Mouse (Mus musculus) neural tube, embryonic 12.5 days (tissue): ENCODE measurements around the gene Ptprm. TPM values are rescaled to one million over a fixed set of nuclear protein-coding genes. Genes with fewer than 3 reads are reported as not detected.

Experiments
- ATAC-seq: fragments of 200-750 bp; cut with Nextera tagmentation; 2 replicates; pipeline ENCODE4 v1.8.0; 2017; ENCODE audit warnings: low read depth, mild to moderate bottlenecking, moderate TSS enrichment, moderate library complexity; ENCODE audit not compliant: low FRiP score
- H3K27ac ChIP-seq: fragments of 300-500 bp; sonication (generic); 2 replicates; pipeline ENCODE4 v1.5.1; 2016
- H3K27me3 ChIP-seq: fragments of 300-500 bp; sonication (generic); replicated peaks from 2 replicates; pipeline ENCODE4 v1.6.1; 2016; ENCODE audit warnings: mild to moderate bottlenecking
- H3K36me3 ChIP-seq: fragments of 300-500 bp; sonication (generic); 2 replicates; pipeline ENCODE4 v1.6.1; 2016; ENCODE audit warnings: mild to moderate bottlenecking
- H3K4me1 ChIP-seq: fragments of 300-500 bp; sonication (generic); 2 replicates; pipeline ENCODE4 v1.6.1; 2016
- H3K4me2 ChIP-seq: fragments of 300-500 bp; sonication (generic); replicated peaks from 2 replicates; pipeline ENCODE4 v1.6.1; 2016; ENCODE audit warnings: mild to moderate bottlenecking
- H3K4me3 ChIP-seq: fragments of 300-500 bp; sonication (generic); 2 replicates; pipeline ENCODE4 v1.5.1; 2016
- H3K9ac ChIP-seq: fragments of 300-500 bp; sonication (generic); 2 replicates; pipeline ENCODE4 v1.6.1; 2016; ENCODE audit warnings: mild to moderate bottlenecking
- H3K9me3 ChIP-seq: fragments of 300-500 bp; sonication (generic); 2 replicates; pipeline ENCODE4 v1.6.1; 2016; ENCODE audit warnings: mild to moderate bottlenecking
- WGBS: fragments of 180-500 bp; shearing (Covaris S2); methylation state at CpG from one replicate; pipeline ENCODE4 v1.1.7; 2016; 5-methylcytosine and 5-hydroxymethylcytosine counted together
- polyA plus RNA-seq: library from polyadenylated mRNA; unstranded; fragments of >200 nt; fragmentation: Nextera tagmentation; extraction: Ambion mirVana; gene quantifications from 2 replicates; pipeline ENCODE4 v1.2.1, GENCODE M21; 2016

Ptprm gene
- polyA plus RNA-seq, 1 experiment from 2014 or later = 15.6 TPM

DNA sequence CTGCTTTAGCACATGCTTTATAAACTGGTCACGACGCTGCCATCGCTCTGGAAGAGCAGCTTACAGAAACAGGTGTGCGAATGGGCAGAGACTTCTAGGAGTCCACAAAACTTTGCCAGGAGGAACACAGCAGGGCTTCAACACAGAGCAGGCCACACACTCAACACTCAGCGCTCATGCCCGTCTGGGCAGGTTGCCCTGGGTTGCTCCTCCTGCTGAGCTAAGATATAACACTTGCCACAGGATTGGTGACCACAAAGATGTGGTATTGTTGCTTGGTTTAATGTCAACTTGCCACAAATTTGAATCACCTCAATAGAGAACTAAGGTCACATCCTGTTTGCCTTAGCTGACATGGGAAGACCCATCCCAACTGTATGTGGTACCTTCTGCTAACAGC lies 88.0 kb downstream of the Ptprm start:
- Histone ChIP-seq H3K36me3 (no peaks in the 10 kb centered on the region), H3K4me2 (no peak overlapping the region), H3K9me3 (no peaks in the 10 kb centered on the region), H3K4me1 (no peaks in the 10 kb centered on the region), H3K4me3 (no peak overlapping the region), H3K27me3 (no peaks in the 10 kb centered on the region), H3K27ac (no peak overlapping the region), H3K9ac (no peak overlapping the region)
- ATAC-seq = no peak
- WGBS = 96% methylated on average over 6 of the region's 6 CpGs

DNA sequence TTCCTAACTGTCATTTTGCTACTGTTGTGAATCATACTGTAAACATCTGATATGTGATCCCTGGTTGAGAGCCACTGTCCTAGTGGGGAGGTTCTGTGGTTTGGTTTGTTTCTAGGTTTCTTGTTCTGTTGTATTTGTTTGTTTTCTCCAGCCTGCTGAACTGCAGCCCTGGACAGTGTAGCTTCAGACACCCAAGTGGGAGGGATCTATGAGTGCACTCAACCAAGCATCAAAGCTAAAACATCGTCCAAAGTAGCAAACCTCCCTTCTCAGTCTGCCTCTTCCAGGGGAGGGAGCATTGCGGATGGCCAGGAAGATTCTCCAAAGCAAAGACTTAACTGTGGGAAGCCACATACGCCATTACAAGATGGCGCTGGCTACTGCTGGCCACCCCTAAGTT lies 88.7 kb downstream of the Ptprm start:
- Histone ChIP-seq H3K4me3 (no peak overlapping the region), H3K36me3 (no peaks in the 10 kb centered on the region), H3K9me3 (no peaks in the 10 kb centered on the region), H3K4me1 (no peaks in the 10 kb centered on the region), H3K4me2 (no peak overlapping the region), H3K27me3 (no peaks in the 10 kb centered on the region), H3K9ac (no peak overlapping the region), H3K27ac (no peak overlapping the region)
- no peak for ATAC-seq
- 92% methylated on average over 4 of the region's 4 CpGs for WGBS

DNA sequence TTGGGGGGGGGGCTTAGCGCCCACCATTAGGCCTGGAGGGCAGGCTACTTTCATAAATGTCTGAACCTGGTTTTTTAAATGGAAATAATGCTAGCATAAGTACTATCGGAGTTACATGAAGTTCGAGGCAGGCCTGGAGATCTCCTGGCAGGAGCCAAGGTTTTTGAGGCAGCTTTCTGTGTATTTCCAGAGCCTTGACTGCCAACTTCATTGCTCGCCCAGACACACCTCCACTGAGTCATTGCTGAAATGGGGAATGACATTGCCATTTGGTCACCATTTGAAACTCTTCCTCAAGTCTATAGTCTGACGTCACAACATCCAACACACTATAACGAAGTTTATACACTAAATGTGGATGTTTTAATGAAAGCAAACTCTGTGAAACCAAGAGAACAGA lies 89.5 kb downstream of the Ptprm start:
- Histone ChIP-seq H3K9me3 (no peaks in the 10 kb centered on the region), H3K36me3 (no peaks in the 10 kb centered on the region), H3K4me2 (no peak overlapping the region), H3K9ac (no peak overlapping the region), H3K4me3 (no peak overlapping the region), H3K27me3 (no peaks in the 10 kb centered on the region), H3K27ac (no peak overlapping the region), H3K4me1 (no peaks in the 10 kb centered on the region)
- 90% methylated on average over 6 of the region's 6 CpGs for WGBS
- no peak for ATAC-seq

DNA sequence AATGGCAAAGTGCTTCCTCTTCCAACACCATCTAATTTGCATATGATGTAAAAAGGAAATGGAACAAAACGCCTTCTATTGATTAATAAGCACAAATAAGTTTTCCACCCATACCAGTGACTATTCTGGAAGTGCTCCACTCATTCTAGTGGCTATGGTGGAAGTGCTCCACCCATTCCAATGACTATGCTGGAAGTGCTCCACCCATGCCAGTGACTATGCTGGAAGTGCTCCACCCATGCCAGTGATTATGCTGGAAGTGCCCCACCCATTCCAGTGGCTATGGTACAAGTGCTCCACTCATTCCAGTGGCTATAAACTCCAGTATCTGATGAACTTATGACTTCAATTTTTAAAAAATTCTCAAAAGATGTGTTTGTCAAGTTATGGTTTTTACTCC lies 91.2 kb downstream of the Ptprm start:
- Histone ChIP-seq H3K9ac (no peak overlapping the region), H3K4me3 (no peak overlapping the region), H3K36me3 (no peaks in the 10 kb centered on the region), H3K27me3 (no peaks in the 10 kb centered on the region), H3K9me3 (no peaks in the 10 kb centered on the region), H3K4me1 (no peaks in the 10 kb centered on the region), H3K4me2 (no peak overlapping the region), H3K27ac (no peak overlapping the region)
- no peak for ATAC-seq
- 82% methylated on average over 1 of the region's 1 CpGs for WGBS

DNA sequence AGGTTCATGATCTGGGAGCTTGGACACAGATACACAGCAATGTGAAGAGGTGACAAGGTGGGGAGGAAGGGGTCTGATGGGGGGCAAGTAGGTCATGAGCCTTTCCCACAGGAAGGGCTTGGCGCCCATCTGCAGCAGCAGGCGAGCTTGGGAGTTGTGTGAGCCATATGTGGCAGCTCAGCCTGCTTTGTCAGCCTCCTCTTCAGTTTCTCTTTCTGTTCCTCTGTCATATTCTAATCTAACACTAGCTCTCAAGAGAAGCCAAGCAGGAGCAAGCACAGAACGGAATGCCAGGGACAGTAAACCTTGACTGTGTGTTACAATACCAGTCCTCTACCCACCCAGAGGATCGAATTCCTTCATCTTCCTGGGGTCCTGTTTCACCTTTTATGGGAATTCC lies 94.2 kb downstream of the Ptprm start:
- no peak for ATAC-seq
- Histone ChIP-seq H3K9me3 (no peaks in the 10 kb centered on the region), H3K27ac (no peak overlapping the region), H3K9ac (no peak overlapping the region), H3K4me1 (no peaks in the 10 kb centered on the region), H3K27me3 (no peaks in the 10 kb centered on the region), H3K4me3 (no peak overlapping the region), H3K36me3 (no peaks in the 10 kb centered on the region), H3K4me2 (no peak overlapping the region)
- 79% methylated on average over 4 of the region's 4 CpGs for WGBS

DNA sequence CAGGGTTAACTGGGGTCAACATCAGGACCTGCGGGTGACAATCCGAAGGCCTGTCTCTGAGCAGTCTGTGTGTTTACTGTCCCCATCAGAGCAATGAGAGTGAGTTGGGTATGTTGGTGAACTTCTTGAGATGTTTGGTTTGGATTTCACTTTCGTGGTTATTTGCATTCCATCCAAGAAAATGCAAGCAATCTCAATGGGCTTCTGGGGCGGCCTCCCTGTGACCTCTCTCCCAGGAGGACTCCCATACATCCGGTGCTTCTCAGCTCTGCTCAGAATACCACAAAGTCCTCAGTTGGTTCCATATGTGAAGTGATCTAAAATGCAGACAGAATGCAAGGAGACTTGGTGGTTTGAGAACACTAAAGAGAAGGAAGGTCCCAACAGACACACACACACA lies 96.5 kb downstream of the Ptprm start:
- Histone ChIP-seq H3K4me3 (no peak overlapping the region), H3K27ac (no peak overlapping the region), H3K9me3 (no peaks in the 10 kb centered on the region), H3K4me2 (no peak overlapping the region), H3K4me1 (no peaks in the 10 kb centered on the region), H3K27me3 (no peaks in the 10 kb centered on the region), H3K9ac (no peak overlapping the region), H3K36me3 (no peaks in the 10 kb centered on the region)
- WGBS = 80% methylated on average over 5 of the region's 5 CpGs
- ATAC-seq = no peak

DNA sequence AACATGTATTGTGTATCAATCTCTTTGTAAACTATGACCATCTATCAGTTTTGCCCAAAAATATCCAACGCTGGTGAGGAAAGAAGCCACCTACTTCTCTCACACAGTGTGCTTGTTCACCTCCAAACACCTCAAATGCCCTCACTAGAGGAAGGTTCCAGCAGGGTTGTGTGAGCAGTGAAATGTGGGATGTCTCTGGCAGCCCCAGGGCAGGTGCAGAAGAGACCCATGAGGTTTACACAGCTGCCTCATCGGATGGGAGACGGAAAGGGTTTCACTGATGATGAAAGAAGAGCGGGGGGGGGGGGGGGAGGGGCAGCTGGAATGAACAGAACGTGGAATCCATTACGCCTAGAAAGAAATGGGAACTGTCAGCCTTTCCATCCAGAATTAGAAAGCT lies 98.1 kb downstream of the Ptprm start:
- H3K4me3 ChIP-seq = no peak overlapping the region
- H3K9ac ChIP-seq = no peak overlapping the region
- H3K36me3 ChIP-seq = no peaks in the 10 kb centered on the region
- WGBS = 64% methylated on average over 5 of the region's 6 CpGs
- no peak for ATAC-seq
- H3K9me3 ChIP-seq = no peaks in the 10 kb centered on the region
- no peaks in the 10 kb centered on the region for H3K4me1 ChIP-seq
- H3K4me2 ChIP-seq = no peak overlapping the region
- H3K27me3 ChIP-seq = no peaks in the 10 kb centered on the region
- no peak overlapping the region for H3K27ac ChIP-seq

DNA sequence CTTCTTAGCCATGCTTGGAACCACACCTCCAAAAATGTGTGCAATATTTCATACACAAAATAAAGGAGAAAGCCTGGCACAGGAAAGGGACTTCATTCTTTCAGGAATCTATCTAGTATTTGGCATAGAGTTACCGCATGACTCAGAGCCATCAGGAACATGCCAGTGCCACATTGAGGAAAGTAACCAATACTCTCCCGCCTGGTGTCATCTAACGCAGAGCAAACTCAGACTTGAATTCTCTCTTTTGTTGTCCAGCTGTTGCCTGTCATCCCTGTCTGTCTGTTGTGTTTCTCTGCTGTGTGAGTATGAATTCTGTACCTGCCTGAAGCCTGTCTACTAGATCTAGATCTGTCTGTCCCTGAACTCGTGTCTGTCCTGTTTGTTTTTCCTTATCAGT lies 100.8 kb downstream of the Ptprm start:
- no peaks in the 10 kb centered on the region for H3K27me3 ChIP-seq
- ATAC-seq = no peak
- H3K4me3 ChIP-seq = no peak overlapping the region
- H3K27ac ChIP-seq = no peak overlapping the region
- H3K4me2 ChIP-seq = no peak overlapping the region
- no peaks in the 10 kb centered on the region for H3K9me3 ChIP-seq
- WGBS = 84% methylated on average over 4 of the region's 4 CpGs
- no peaks in the 10 kb centered on the region for H3K4me1 ChIP-seq
- H3K36me3 ChIP-seq = no peaks in the 10 kb centered on the region
- H3K9ac ChIP-seq = no peak overlapping the region

DNA sequence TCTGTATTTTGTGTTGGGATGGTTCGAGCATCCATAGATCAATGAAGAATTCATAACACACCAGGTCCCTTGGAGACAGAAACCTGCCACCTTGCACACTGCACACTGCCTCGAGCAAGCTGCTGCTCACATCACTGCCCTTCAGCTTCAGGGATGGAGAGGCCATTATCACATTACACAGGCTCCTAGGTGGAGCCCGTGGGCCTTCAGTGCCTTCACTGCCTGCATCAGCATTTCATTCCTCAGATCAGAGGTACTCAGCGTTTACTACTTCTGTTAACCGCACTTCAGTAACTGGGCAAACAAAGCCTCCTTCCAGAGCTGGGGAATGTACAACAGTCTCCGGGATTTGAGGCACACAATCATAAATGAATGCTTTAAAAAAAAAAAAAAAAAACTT lies 101.3 kb downstream of the Ptprm start:
- Histone ChIP-seq H3K27me3 (no peaks in the 10 kb centered on the region), H3K9ac (no peak overlapping the region), H3K9me3 (no peaks in the 10 kb centered on the region), H3K4me1 (no peaks in the 10 kb centered on the region), H3K4me2 (no peak overlapping the region), H3K4me3 (no peak overlapping the region), H3K27ac (no peak overlapping the region), H3K36me3 (no peaks in the 10 kb centered on the region)
- 76% methylated on average over 6 of the region's 6 CpGs for WGBS
- ATAC-seq = no peak

DNA sequence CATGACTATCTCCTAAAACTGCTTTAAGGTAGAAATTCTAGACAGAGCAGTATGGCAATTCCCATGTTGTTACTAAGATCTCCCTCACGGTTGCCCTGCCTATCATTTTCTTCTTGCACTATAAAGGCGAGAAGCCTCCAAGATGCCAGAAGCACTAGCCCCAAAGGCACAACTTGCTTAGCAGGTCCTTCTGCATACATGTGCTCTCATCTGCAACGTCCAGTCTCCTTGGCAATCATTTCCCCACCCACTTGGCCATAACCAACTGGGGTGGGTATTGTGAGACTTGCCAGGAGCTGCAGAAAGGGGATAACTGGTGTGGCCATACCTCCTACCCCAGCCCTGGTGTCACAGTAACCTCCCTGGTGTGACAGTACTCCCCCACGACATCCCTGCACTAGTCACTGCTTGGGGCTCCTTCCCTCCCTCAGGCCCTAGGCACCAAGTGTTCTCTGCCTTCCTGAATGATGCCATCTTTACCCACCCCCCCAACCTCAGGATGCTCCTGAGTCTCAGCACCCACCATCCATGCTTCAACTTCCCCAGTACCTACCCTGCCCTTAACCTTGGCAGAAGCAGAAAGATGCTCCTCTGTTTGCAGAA lies 108.9 kb downstream of the Ptprm start:
- H3K27ac ChIP-seq = no peak overlapping the region
- H3K27me3 ChIP-seq = no peaks in the 10 kb centered on the region
- ATAC-seq = no peak
- WGBS = 83% methylated on average over 4 of the region's 4 CpGs
- no peaks in the 10 kb centered on the region for H3K4me1 ChIP-seq
- no peaks in the 10 kb centered on the region for H3K36me3 ChIP-seq
- no peak overlapping the region for H3K9ac ChIP-seq
- H3K4me3 ChIP-seq = no peak overlapping the region
- H3K4me2 ChIP-seq = no peak overlapping the region
- H3K9me3 ChIP-seq = no peaks in the 10 kb centered on the region

DNA sequence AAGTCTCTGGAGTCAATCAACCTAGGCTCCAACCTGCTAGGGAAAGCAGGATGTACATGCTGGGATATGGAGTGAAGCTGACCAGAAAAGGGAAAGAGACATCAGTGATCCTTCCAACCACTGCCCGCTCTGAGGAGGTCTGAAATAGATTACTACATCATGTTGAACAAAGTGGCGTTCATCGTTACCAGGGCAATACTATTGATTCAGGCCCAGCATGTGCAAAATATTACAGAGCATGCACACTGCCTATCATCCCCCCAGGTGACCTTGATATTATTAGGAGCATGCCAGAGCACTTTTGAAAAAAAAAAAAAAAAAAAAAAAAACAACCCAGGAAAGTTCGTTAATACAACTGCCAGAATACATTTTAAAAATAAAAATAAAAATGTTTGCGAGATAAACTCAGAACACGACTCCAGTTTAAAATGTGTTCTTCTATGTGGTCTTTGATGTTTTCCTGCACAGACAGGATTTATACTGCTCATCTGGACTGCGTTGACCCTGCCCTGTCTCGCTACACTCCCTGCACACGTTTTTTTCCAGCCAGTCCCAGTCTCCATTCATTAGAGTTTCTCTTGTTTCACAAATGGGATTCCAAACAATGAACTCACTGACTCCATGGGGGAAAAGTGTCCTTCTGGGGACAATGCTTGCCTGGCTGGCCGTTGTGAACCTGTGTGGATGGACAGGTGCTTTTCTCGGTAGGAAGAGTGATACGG lies 111.3 kb downstream of the Ptprm start:
- H3K36me3 ChIP-seq = no peaks in the 10 kb centered on the region
- H3K4me3 ChIP-seq = no peak overlapping the region
- H3K9ac ChIP-seq = no peak overlapping the region
- H3K9me3 ChIP-seq = no peaks in the 10 kb centered on the region
- no peaks in the 10 kb centered on the region for H3K27me3 ChIP-seq
- H3K4me1 ChIP-seq = no peaks in the 10 kb centered on the region
- 54% methylated on average over 12 of the region's 12 CpGs for WGBS
- H3K4me2 ChIP-seq = no peak overlapping the region
- H3K27ac ChIP-seq = no peak overlapping the region
- no peak for ATAC-seq

DNA sequence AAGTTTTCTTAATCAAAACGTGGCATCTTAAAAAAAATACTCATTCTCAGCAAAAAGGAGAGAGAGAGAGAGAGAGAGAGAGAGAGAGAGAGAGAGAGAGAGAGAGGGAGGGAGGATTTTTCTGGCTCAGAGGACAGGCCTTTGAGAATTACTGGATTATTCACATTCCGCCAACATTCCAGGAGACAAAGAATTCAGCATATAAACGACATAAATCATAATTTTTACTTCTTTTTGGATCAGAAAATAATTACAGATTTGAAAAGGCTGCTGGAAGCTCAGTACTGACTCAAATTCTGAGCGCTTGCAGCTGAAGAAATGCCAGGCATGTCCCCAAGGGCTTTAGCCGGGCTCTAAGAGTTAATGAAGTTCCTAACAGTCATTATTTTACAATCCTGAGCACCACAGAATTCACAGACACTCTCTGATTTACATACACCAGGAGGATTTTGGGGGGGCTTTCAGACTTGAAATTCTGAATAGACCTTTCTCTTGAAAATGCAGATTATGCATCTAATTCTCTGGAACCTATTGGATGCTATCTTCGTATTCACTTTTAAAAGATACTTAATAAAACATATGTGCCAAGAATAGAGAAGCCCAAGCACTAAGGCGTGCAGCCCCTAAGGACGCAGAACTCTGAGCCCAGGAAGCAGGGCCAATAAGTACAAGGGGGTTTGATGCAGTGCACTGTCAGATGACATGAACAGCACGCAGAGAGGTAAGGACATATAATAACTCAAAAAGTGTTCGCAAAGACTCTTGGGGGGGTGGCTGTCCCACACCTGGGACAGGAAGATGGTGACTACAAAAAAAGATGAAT lies 112.1 kb downstream of the Ptprm start:
- Histone ChIP-seq H3K4me2 (no peak overlapping the region), H3K4me1 (no peaks in the 10 kb centered on the region), H3K4me3 (no peak overlapping the region), H3K9ac (no peak overlapping the region), H3K9me3 (no peaks in the 10 kb centered on the region), H3K36me3 (no peaks in the 10 kb centered on the region), H3K27me3 (no peaks in the 10 kb centered on the region), H3K27ac (no peak overlapping the region)
- WGBS = 64% methylated on average over 10 of the region's 10 CpGs
- ATAC-seq = no peak
